Mouse (Mus musculus) CD4-positive, CD25-positive, alpha-beta regulatory T cell, adult 2 months (primary cell): ENCODE measurements at regions not wholly inside any gene's neighbourhood (a gene's known extent, or its start where the extent isn't known, plus 50 kb on each side); places are given as distances from the start of the nearest gene placed in this dataset.

ENCODE experiments used
- DNase-seq: peaks from one replicate; pipeline ENCODE4 v3.0.0-alpha.2; 2012; ENCODE audit warnings: low read depth, low spot score

DNA sequence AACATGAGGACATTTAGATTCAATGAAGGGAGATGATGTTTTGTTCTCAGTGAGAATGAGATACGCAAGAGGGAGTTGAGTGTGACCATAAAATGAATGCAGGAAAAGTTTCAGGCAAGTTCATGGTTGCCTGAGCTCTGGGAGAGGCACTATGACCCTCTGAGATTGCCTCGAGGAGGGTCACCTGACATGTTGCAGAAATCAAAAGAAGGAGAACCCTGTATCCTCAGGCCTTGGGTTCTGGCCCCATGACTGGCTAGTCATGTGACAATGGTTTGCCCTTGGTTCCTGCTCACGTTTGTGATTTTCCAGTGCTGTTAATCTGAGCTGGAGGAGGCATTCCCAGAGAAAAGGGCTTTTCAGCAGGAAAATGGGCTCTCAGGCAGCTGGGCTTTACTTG, 98.9 kb downstream of the Mab21l3 start:
- DNase-seq, result no peak

DNA sequence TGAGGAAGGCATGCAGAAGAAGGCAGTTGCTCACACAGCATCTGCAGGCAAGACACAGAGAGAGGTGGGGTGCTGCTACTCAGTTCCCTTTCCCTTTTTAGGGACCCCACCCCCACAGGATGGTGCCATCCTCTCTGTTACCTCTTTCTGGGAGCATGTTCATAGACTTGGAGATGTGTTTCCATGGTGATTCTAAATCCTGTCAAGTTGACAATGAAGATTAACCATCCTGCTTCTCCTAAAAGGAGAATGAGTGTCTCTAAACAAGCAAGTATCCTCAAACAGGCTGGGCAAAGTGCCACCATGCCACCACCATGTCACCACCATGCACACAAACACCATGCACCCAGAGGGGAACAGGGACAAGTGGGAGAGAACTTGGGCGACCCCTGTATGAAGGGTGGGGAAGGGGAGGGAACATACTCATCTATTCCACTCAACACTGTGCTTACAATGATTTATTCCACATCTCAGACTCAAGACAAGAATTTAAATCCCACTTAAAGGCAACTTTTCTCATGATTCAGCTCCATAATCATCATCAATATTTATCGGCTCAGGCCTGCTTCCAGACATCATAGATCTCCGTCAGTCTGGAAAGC, 99.6 kb downstream of the Mab21l3 start:
- DNase-seq, result no peak

DNA sequence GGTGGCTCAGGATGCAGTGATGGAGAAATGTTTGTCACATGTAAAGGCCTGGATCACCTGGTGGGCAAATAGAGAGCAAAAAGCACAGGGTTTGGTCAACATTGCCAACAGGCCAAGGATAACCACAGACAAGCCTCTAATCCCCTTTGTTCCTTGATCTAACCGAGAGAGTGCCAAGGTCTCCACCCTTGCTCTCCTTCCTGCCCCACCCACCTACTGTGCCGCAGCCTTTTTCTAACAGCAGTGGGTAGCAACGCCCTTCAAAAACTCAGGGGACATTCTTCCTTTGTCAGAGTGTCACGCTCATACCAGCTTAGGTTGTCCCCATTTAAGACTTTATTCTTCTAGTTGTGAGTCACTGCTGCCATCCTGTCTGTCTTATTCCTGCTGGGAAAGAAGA, 100.6 kb downstream of the Mab21l3 start:
- DNase-seq, result peak; percentile 42

DNA sequence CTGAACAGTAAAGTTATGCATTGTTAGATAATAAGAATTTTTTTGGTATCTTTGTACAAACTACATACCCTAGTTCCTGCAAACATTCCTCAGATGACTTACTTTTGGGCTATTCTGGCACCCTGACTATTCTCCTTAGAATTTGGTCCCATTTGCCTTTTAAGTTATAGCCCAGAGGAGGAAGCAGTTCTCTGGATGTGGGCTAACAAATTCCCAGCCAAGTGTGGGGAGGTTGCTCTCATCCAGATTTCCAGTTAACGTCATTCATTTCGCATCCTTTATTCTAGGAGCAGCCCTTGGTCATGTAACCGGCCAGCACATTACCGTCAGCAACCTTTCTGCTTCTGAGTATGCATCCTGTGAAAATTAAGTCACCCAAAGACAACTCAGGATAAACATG, 107.9 kb downstream of the Mab21l3 start:
- DNase-seq, result no peak

DNA sequence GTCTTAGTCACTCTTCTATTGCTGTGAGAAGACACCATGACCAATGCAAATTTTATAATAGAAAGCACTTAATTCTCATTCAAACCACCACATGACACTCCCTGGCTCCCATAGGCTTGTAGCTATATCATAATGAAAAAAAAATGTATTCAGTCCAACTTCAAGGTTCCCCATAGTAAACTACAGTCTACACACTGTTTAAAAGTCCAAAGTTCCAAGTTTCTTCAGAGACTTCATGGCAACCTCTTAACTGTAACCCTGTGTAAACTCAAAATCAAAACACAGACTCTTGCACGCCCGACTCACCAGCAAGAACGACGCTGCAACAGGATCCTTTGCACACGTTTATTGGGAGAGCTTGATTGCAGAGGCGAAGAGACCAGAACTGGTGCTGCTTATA, 111.6 kb downstream of the Mab21l3 start:
- DNase-seq, result no peak

DNA sequence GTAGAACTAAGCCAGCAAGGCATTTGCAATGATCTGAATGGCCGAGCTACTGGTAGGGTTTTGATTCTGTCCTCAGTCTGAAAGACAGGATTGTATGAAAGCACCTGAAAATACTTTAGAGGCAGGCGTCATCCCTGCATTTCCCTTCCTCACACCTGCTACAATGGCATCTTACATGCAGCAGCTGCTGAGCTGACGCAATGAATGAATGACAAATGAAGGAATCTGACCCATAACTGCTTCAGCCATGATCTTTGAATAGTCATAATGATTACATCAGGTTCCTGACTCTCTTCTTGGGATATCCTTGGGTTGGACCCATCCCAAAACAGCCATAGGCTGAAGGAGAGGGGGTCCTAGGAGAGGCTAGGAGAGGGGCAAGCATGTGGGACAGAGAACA, 119.7 kb downstream of the Mab21l3 start:
- DNase-seq, result no peak

DNA sequence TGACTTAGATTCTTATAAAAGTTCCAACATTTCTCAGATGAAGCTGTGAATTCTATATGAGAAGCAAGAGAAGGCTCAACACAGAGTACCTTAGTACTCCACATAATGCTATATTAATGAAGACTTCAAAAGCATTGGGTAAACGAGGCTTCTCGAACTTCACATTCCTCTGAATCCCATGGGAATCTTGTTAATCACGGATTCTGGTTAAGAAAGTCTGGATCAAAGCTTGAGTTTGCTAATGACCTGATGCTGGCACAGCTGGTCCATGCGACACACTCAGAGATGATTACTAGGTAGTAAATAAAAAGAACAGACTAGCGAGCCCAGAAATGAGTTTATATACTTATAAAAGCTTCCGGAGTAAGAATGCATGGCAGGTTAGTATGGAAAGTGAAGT, 118.4 kb upstream of the Atp1a1 start:
- DNase-seq, result no peak

DNA sequence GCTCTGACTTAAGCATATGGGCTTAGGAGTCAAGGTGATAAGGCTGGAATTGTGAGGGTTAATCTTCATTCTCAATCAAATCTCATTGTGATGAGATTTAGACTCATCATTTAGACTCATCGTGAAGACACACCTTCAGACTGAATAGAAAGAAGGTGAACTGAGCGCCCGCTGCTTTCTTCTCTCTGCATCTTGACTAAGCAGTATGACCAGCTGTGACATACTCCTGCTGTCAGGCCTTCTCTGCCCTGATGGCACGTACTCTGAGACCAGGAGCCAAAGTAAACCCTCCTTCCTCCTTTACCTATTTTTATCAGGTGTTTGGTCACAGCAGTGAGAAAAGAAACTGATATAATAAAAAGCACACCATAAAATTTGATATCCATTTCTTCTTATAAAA, 117.5 kb upstream of the Atp1a1 start:
- no peak for DNase-seq

DNA sequence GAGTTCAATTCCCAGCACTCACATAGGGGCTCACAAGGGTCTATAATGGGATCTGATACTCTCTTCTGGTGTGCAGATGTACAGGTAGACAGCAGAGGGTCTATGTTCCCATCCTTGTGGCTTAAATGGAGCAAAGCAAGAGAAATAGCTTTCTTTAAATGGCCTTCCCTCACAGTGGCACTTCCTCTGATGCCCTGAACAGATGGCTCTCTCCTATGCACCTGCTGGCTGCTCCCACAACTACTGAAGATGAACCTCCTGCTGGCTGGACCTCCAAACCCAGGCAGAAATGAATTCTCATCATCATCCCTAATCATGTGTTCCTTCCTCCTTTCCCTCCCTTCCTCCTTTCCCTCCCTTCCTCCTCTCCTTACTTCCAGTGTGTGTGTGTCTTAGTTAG, 110.9 kb upstream of the Atp1a1 start:
- no peak for DNase-seq

DNA sequence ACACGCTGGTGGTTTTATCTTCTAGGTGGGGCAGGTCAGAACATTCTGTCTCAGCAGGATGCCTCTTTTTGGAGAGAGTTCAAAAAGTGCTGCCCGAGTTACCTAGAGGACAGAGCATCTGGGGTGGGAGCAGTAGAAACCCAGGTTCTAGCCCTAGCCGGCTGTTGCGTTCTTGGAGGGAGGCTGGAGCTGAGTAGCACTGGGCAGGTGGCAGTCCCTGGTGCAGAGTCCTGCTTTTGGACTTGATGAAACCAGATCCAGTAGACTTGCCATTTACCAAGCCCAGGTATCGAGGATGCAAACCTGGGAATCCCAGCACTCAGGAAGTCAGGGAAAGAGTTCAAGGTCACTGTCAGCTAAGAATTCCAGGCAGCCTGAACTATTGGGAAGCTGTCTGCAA, 110.3 kb upstream of the Atp1a1 start:
- DNase-seq, result no peak

DNA sequence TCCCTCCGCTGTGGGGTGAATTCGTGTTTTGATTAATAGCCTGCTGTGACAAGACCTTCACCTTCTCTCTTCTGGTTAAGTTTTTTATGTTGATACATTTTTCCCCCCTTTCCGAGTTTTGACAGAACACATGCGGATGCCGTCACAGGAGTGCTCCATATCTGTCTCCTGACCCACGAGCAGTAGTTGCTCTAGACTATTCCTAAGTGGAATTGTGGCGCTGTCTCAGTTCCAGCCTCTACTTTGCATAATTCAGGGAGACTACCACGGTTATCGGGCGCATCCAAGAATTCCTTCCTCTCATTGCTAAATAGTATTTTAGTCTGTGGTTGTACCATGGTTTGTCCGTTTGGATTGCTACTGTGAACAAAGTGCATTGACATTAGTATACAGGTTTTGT, 109.2 kb upstream of the Atp1a1 start:
- no peak for DNase-seq

DNA sequence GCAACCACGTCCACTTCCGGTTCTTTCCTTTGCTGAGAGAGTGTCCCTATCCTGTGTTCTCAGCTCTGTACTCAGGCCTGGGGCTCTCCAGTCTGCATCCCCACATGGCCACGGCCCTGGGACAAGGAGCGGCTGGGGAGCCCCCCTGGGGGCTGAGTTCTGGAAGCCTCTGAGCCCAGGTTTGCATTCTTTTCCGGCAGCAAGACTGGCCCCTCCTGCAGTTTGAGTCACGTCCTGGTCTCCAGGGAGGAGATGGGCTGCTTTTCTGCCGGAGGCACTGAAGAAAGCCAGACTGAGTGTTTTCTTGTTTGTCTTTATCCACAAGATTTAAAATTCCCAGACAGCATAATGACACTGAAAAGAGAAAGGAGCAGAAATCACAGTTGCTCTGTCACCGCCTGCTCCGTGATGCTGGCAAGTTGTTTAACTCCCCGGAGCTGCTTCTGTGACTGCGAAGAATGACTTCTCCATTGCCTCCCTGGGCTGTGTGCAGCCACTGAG, 108.7 kb upstream of the Atp1a1 start:
- no peak for DNase-seq

DNA sequence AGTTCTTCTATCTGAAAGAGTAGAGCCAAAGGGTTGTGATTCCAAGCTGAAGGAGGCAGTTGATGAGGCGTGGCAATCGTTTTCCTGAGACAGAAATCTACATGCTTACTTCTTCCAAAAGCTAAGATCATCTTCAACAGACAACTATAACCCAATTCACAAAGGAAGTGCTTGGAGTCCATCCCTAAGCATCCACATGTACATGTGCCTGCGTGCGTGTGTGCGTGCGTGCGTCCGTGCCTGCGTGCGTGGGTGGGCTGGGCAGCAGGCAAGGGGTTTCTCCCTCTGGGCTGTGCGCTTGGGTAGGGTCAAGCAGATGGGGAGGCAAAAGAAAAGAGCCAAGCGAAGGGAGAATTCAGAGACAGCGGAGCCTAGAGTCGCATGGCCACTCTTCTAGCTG, 108.2 kb upstream of the Atp1a1 start:
- DNase-seq, result no peak

DNA sequence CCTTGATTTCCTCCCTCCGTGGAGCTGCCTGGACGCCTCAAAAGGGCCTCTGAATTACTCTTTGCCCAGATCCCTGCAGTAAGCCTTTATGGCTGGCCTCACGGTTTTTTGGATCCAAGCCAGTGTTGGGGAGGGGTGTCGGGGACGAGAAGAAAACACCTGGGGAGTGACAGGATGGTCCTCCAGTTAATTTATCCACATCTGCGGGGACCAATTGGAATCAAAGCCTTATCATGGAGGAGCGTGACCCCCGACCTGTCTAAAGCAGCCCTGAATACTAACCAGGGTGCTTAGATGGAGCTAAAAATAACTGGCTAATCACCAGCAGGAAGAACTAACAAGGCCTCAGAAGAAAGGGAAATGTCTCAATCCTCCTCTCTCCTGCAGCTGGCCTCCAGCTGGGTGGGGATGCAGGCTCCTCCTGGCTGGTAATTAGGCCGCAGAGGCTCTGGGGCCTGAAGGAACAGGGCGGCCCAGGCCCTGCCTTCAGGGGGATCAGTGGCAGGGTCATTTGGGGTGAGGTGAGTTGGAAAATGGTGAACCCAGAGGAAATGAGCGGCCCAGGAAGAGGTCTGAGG, 107.2 kb upstream of the Atp1a1 start:
- DNase-seq, result no peak

DNA sequence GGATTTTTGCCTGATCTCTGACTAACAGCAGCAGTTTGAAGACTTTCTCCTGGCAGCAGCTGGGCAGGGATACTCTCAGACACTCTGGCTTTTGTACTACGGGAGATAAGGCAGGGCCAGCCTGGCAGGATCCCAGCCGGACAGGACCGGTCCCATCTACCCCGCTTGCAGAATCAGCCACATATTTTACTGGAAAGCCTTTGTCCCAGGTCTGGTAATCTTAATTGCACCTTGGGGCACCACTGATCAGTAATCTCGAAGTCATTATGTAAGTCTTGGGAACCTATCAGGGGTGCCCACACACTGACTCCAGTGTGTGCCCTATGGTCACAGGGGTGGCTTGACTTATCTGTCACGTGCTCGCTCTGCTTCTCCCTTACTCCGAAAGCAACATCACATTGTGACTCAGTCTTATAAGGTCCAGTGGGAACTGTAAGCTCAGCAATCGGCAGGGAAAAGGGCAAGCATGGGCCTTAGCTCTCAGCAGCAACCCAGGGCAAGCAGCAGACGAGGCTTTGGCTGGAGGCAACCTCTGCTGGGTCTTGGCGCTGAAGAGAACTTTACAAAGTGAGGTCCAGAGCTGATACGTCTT, 105.0 kb upstream of the Atp1a1 start:
- no peak for DNase-seq

DNA sequence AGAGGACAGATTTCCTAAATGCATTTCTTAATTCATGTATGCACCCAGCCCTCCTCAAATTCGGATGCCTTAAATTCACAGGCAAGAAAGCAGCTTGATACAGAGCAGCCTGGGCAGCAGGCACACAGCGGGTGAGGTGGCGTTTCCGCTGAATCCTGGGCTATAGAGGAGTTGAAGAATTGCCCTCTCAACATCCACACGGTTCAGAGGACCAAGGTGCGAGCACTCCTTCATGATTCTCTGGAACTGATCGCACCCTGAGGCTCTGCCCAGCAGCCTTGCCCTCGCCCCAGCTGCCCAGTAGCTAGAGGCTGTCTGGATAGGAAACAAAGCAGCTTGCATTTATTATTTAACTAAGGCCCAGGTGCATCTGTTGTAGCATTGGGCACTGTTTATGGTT, 104.3 kb upstream of the Atp1a1 start:
- no peak for DNase-seq

DNA sequence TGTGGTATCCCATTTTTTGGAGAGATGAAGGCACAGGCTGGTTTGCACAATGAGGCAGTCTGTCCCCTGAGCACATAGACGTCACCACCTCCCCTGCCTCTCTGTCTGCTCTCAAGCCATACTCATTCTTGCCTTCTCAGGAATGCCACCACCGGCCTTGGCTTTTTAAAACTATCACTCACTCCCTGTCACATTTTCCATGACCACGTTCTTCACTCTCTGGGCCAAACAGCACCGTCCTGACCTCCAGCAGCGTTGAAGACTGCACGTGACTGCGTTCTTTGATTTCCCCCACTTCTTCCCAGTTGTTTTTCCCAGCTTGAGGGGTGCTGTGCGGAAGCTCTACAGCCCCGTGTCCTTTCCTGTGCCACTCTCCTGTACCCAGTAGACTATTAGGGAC, 100.4 kb upstream of the Atp1a1 start:
- DNase-seq, result no peak

DNA sequence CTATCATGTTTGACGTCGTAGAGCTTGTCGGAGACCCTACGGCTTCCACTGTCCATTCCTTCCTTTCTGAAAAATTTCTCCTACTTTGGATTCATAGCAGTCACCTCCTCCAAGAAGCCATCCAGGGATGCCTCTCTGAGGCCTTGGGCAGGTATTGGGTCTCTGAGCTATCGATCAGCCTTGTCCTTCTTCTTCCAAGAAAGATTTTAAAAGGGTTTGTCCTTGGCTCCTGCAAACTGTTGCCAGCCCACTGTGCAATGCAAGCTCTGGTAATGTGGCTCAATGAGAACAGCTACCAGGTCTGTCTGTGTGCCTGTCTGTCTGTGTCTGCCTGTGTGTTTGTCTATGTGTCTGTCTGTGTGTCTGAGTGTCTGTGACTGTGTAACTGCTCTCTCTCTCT, 99.8 kb upstream of the Atp1a1 start:
- DNase-seq, result no peak

DNA sequence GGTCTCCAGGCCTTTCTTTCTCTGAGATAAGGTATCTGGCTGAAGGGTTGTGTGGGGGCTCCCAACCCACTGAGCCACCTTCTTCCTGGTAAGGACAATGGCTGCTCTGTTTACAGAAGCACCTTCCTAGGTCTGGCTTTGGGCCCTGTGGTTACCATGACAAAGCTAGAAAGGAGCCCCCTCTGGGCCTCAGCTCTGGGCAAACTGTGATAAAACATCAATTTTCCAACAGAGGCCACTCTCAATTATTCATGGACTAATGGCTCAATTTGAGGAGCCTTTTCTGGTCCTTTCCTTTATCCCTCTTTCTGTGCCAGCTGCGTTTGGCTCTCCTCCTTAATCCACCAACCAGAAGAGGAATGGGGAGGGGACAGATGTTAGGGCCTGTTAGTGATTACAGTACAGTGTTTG, 97.3 kb upstream of the Atp1a1 start:
- no peak for DNase-seq

DNA sequence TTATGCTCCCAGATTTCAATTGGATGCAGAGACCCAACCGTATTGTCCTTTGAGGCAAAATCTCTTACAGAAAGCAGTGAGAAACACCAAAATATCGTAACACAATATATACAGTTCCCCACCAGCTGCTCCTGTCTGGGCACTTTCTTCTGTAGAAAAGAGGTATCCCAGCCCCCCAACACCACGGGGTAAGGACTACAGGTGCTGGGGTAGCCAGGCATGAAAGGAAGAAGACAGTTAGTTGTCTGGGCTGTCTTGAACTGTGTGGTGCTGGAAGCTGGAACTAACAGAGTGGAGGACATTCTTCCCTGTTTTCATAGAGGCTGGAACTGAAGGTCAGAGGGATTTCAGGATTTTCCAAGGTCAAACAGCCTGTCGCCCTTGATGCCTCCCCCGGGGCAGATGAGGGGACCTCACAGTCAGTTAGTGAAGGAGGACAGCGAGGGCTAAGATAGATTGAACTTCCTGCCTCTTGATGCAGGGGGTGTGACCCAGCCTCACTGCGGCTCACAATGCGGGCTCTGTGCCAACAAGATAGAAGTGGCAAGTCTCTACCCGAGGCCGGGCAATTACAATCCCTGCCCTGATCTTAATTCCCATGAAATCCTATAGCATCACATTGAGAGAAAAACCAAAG, 96.6 kb upstream of the Atp1a1 start:
- DNase-seq, result peak; percentile 72

DNA sequence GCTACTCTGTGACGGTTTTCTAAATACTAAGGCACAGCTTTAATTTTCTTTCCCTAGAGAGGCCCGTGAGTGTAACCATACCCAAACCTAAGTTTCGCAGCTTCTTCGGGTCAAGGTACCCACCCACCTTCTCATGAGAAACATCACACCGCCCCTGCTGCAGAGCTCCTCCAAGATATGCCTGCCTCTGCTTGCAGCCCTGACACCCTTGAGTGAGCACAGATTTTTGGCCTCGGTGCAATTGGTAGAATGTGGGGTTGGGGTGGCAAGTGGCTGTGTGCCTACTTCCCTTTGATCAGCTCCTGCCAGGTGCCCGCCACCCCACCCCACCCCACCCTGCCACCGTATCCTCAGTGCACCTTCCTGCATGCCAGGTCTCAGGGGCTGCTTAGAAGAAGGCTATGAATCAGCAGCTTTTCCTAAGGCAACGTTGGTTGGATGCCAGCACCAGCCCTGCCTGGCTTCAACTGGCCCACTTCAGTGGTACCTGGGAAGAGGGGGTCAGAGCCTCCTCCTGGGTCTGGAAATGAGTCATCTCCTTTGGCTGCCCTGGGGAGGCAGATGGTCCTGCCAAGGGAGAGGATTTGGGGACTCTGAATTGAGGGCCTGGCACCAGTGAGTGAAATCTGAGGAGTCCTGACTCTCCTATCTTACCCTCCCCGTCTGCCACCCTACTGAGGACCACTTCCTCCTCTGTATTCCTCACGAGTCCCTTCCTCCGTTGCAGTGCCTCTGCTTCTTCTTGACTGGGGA, 95.6 kb upstream of the Atp1a1 start:
- DNase-seq, result peak; percentile 8

DNA sequence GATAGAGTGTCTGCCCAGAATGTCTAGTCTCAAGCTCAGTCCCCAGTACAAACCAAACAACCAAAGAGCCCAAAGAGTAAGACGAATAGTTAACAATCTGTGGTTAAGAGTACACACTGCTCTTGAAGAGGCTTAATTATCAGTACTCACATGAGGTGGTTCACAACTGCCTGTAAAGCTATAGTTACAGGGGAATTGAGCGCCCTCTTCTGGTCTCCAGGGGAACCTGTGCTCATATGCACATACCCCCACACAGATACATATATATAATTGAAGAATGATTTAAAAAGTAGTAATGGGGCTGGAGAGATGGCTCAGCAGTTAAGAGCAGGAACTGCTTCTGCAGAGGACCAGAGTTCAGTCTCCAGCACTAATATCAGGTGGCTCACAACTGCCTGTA, 92.3 kb upstream of the Atp1a1 start:
- peak; percentile 11 for DNase-seq
